Mouse (Mus musculus): ENCODE results near the gene Slc17a9. TPM values are rescaled to one million over a fixed set of nuclear protein-coding genes. Genes with fewer than 3 reads are reported as not detected.

The Slc17a9 gene
- 24.0 TPM for polyA plus RNA-seq (2015; fragmentation: Illumina TruSeq; extraction: RNeasy Lipid Tissue Mini Kit (QIAGEN cat#74804); ENCODE audit: insufficient read depth, low read depth, low replicate concordance)

DNA sequence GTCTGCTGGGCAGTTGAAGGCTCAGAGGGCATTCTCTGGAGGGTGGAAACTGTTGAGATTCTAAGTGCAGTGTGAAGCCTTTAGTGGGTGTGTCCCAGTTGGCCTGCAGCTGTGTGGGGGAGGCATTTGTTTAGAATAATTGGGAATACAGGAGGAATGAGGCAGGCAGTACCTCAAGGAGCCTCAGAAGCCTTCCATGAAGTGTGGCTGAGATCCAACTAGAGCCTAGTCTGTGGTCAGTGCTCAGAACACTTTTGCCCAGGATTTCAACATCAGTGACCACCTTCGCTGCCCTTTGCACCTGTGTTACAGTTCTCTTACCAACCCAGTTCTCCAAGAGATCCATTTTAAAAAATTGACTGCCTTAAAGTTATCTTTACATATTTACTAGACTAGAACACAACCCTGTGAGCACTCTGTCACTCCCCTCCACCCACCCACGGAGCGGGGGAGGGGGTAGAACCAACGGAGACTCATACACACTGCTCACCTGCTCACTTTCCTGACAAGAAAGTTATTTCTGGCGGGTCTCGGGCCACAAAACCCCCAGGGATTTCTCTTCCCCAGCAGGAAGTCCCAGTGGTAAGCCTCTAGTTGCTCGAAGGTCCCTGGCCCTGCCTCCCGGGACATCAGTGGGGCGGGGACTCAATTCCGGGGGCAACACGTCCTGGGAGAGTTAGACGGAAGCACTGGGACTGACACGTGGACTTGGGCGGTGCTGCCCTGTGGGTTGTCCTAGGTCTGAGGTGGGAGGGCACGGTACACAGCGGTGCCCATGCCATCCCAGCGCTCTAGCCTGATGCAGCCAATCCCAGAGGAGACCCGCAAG, at the start of gene Slc17a9:
Slc17a9 (plus strand) TSS at position 679 of the 829 bp plus-strand sequence.

DNA sequence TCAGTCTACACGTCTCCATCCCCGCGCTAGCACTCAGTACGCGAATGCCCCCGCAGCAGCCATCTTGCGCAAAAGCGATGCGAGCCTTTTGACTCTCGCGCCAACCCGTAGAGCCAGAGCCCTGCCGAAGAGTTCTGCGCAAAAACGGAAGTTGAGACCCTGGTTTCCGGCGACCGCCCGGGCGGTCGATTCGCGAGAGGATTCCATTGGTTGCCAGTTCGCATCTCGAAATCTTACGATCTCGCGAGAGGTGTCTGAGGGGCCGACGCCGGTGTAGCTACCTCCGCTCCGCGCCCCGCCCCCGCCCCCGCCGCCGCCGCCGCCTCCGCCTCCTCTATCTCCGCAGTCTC, 15.2 kb upstream of the Slc17a9 start, which contains the start of the genes Dido1 and Gid8:
Dido1 (minus strand) TSS at position 77 of the 350 bp plus-strand sequence.
Gid8 (plus strand) TSS at position 195 of the 350 bp plus-strand sequence.

DNA sequence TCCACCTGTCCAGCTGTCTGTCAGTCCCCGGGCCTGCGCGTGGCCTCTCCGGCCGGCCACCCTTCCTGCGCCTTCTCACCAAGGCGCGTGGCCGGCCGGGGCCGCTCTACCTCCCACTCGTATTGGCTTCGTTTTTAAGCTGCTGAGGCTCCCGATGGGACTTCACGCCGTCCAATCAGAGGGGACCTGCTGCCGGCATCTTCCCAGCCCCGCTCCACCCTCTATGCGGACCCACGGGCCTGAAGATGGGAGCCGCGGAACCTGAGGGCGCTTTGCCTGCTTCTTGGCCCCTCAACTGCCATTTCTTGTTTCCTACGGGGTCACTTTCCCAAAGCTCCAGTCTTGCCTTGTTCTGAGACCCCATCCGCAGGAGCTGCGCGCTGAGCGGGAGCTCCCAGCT, 51.7 kb downstream of the Slc17a9 start, which contains the start of gene Bhlhe23:
Bhlhe23 (minus strand) TSS at position 108 of the 400 bp plus-strand sequence.

Other genes starting within 250 kb of the Slc17a9 start
- not detected for gene Ntsr1, start 225.3 kb upstream of the Slc17a9 start, polyA plus RNA-seq (2015; fragmentation: Illumina TruSeq; extraction: RNeasy Lipid Tissue Mini Kit (QIAGEN cat#74804); ENCODE audit: insufficient read depth, low read depth, low replicate concordance)
- gene Mrgbp, start 144.0 kb upstream of the Slc17a9 start, polyA plus RNA-seq (2015; fragmentation: Illumina TruSeq; extraction: RNeasy Lipid Tissue Mini Kit (QIAGEN cat#74804); ENCODE audit: insufficient read depth, low read depth, low replicate concordance): 9.0 TPM
- 7.9 TPM for gene Ogfr, start 136.0 kb upstream of the Slc17a9 start, polyA plus RNA-seq (2015; fragmentation: Illumina TruSeq; extraction: RNeasy Lipid Tissue Mini Kit (QIAGEN cat#74804); ENCODE audit: insufficient read depth, low read depth, low replicate concordance)
- 3.4 TPM for gene Col9a3, start 127.5 kb upstream of the Slc17a9 start, polyA plus RNA-seq (2015; fragmentation: Illumina TruSeq; extraction: RNeasy Lipid Tissue Mini Kit (QIAGEN cat#74804); ENCODE audit: insufficient read depth, low read depth, low replicate concordance)
- not detected for gene Tcfl5, start 82.6 kb upstream of the Slc17a9 start, polyA plus RNA-seq (2015; fragmentation: Illumina TruSeq; extraction: RNeasy Lipid Tissue Mini Kit (QIAGEN cat#74804); ENCODE audit: insufficient read depth, low read depth, low replicate concordance)
- 6.4 TPM for gene Dido1, start 15.3 kb upstream of the Slc17a9 start, polyA plus RNA-seq (2015; fragmentation: Illumina TruSeq; extraction: RNeasy Lipid Tissue Mini Kit (QIAGEN cat#74804); ENCODE audit: insufficient read depth, low read depth, low replicate concordance)
- gene Gid8, start 15.1 kb upstream of the Slc17a9 start, polyA plus RNA-seq (2015; fragmentation: Illumina TruSeq; extraction: RNeasy Lipid Tissue Mini Kit (QIAGEN cat#74804); ENCODE audit: insufficient read depth, low read depth, low replicate concordance): 6.6 TPM
- not detected for gene Bhlhe23, start 51.6 kb downstream of the Slc17a9 start, polyA plus RNA-seq (2015; fragmentation: Illumina TruSeq; extraction: RNeasy Lipid Tissue Mini Kit (QIAGEN cat#74804); ENCODE audit: insufficient read depth, low read depth, low replicate concordance)
- 12.4 TPM for gene Ythdf1, start 195.7 kb downstream of the Slc17a9 start, polyA plus RNA-seq (2015; fragmentation: Illumina TruSeq; extraction: RNeasy Lipid Tissue Mini Kit (QIAGEN cat#74804); ENCODE audit: insufficient read depth, low read depth, low replicate concordance)
- gene Birc7, start 203.8 kb downstream of the Slc17a9 start, polyA plus RNA-seq (2015; fragmentation: Illumina TruSeq; extraction: RNeasy Lipid Tissue Mini Kit (QIAGEN cat#74804); ENCODE audit: insufficient read depth, low read depth, low replicate concordance): not detected
- gene Nkain4, start 229.4 kb downstream of the Slc17a9 start, polyA plus RNA-seq (2015; fragmentation: Illumina TruSeq; extraction: RNeasy Lipid Tissue Mini Kit (QIAGEN cat#74804); ENCODE audit: insufficient read depth, low read depth, low replicate concordance): 15.9 TPM
- 28.2 TPM for gene Arfgap1, start 242.0 kb downstream of the Slc17a9 start, polyA plus RNA-seq (2015; fragmentation: Illumina TruSeq; extraction: RNeasy Lipid Tissue Mini Kit (QIAGEN cat#74804); ENCODE audit: insufficient read depth, low read depth, low replicate concordance)

Data from pancreas, adult 10 weeks (tissue).